Mouse (Mus musculus): ENCODE data around the gene Sox5.

Sox5 gene

DNA sequence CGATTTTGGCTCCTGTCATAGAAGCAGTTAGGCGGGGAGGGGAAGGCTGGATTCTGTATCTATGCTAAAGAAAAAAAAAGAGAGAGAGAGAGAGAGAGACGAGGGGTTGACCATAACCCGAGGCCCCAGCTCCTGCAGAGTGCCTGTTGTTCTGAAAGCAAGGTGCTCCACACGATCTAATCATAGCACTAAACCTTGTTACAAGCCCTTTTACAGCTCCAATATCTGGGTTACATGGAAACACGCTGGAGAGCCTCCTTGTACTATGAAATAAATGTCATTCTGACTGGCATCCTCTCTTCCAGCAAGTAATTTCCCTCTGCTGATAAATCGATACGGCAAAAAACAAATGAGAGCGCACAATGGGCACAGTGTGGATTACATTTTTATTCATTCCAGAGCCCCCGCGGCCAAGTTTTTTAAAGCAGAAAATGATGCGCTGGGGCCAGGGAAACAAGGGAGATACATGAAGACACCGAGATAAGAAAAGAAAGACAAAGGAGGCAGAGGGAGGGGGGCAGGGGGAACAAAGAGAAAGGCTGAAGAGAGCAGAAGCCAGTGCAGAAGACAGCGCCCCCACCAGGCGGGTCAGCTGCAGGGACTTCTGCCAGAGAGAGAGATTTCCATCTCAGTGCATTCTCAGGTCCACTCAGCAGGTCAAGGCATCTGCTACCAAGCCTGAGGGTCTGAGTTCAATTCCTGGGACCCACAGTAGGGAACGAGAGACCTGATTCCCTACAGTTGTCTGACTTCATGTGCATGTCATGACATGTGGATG lies 304.3 kb downstream of the Sox5 start:
- no peak for DNase-seq

- no peak for DNase-seq
These were observed 308.3 kb downstream of the Sox5 start for GRCm38 (mm10) chr6:144473437-144473836.

DNA sequence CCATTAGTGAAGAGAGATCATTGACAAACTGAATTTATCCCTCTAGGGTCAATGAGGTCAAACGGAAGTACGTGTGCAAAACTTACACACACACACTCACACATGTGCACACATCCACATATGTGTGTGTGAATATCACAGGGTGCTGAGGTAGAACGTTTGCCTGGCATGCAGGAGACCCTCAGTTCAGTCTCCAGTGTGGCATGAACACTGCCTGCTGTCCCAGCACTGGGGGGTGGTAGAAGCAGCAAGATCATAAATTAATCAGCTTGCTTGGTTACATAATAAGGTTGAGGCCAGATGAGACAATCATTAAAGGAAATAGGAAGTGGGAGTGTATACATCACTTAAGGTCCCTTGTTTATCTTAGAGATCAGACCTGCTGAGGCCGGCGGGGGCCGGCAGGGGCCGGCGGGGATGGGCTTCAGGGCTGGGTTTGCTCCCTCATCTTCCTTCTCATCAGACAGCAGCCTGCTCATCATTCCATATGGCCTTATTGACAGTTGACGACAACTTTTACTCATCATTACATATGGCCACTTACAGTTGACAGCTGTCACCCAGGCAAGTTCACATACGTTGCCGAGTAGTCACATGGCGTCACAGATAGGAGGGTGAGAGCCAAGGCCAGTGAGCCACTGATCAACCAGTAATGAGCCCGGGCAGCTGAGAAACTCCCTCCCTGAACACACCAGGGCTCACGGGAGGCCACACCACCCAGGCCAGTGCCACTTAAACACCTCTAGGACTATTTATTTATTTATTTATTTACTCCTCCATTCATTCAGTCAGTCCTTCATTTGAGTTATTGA lies 309.5 kb downstream of the Sox5 start:
- peak in 1 of 2 experiments; percentile 35 for DNase-seq

- no peak for DNase-seq
These were observed 315.1 kb downstream of the Sox5 start for GRCm38 (mm10) chr6:144466711-144467110.

- no peak for DNase-seq
These were observed 318.1 kb downstream of the Sox5 start for GRCm38 (mm10) chr6:144463691-144464090.

DNA sequence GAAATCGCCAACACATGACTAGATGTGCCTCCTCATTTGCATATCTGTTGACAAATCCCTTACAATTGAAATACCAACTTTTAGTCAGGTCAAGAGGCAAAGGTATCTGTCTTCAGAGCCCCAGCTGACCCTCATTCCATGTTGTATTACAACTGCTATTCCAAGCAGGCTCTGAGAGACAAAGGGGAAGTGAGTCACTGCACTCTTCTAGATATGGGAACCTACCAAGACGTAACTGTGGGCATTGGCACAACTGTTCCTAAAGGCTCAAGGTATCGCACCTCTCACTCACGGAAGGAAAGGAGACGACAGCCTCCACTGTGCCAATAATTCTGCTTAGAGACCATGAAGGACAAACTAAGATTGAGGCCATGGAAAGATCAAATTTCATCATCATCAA lies 318.5 kb downstream of the Sox5 start:
- no peak for DNase-seq

GRCm38 (mm10) chr6:144459486-144459885 lies 322.3 kb downstream of the Sox5 start:
- DNase-seq = no peak

GRCm38 (mm10) chr6:144457500-144457899 lies 324.3 kb downstream of the Sox5 start:
- DNase-seq = no peak

DNA sequence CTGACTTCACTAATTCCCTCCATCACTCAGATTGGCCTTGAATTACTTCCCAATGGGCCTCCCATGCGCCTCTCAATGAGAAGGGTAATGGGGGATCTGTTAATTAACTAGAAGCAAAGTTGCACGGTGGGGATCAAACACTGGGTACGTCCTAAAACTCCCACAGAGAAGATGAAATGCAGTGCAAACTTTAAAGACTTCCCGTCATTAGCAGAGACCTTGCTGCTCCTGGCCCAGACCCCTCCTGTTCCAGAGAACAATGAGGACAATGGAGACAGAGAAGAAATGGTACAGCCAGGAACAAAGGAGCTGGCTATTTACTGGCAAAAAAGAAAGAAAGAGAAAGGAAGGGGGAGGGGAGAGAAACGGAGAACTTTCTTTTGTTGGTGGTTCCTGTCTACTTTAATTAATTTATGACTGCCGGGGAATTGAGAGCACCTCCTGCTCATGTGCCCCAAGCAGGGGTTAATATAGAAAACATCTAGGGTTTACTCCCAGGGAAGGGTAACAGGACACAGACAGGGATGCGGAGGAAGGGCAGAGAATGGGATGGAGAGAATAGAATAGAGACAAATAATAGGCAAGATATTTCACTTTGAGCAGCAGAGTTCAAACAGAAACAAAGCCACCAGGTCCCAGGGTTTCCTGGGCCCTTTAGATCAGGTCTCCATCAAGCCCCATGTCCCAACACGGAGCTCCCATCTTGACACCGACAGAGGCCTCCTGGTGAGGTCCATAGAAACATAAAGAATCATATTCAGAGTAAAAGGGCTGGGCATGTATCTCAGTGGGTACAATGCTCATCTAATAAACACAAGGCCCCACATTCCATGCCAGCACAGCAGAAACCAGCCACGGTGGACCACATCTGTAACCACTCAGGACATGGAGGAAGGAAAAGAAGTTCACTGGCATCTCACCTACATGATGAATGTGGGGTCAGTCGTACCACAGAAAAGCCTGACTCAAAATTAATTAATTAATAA lies 327.2 kb downstream of the Sox5 start:
- no peak for DNase-seq

GRCm38 (mm10) chr6:144453605-144454004 lies 328.2 kb downstream of the Sox5 start:
- DNase-seq = no peak

- no peak for DNase-seq
These were observed 328.6 kb downstream of the Sox5 start for GRCm38 (mm10) chr6:144453147-144453546.

DNA sequence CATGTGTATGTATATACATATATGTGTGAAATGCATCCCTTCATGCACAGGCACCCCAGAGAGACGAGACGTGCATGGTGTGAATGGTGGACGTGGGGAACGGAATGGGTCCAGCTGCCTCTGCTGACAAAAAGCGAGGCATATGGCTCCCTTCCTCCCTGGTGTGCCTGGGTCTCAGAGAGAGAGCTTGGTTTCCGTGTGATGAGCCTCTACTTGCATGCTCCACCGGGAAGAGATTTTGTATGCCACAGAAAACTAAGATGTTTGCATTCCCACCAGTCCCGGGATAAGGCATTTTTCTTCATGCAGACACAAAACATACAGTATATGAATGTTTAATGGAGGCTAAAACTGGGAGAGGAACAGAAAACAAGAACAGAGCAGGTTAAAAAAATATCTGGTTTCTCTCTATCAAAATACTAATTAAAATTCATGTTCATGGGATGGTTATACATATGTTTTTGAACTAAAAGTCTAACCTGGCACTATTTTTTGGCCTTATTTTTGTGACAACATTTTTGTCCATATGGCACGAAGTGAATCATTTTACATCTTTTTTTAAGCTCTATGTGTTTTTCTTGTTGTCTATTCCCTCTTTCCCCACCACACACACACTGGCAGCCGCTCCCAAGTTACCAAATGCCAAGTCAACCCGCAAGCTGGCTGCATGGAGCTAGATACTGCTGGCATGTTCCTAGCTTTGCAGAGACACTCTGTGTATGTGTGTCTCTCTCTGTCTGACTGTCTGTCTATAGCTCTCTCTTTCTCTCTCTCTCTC lies 329.4 kb downstream of the Sox5 start:
- DNase-seq = no peak

GRCm38 (mm10) chr6:144451631-144452030 lies 330.1 kb downstream of the Sox5 start:
- DNase-seq = no peak

- no peak for DNase-seq
These were observed 335.9 kb downstream of the Sox5 start for GRCm38 (mm10) chr6:144445761-144446373.

GRCm38 (mm10) chr6:144444367-144444766 lies 337.4 kb downstream of the Sox5 start:
- DNase-seq = no peak

- DNase-seq = no peak
These were observed 338.1 kb downstream of the Sox5 start for GRCm38 (mm10) chr6:144443681-144444080.

GRCm38 (mm10) chr6:144429276-144429675 lies 352.5 kb downstream of the Sox5 start:
- DNase-seq = no peak

DNA sequence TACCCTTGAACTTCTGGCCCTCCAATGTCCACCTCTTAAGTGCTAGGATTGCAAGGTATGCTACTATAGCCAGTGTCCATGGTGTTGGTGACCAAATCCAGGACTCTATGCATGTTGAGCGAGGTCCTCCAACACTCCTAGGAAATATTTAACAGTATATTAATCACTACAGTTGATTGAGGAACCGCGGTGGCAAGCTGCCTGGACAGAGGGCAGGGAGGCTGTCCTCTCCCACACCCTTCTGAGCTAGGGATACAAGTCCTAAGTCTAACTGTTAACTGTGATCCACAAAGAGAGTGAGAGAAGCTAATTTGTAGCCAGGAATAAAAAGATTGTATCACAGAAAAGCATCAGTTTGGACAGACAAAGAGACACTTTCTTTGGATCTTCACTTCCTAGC lies 373.7 kb downstream of the Sox5 start:
- DNase-seq = no peak

DNA sequence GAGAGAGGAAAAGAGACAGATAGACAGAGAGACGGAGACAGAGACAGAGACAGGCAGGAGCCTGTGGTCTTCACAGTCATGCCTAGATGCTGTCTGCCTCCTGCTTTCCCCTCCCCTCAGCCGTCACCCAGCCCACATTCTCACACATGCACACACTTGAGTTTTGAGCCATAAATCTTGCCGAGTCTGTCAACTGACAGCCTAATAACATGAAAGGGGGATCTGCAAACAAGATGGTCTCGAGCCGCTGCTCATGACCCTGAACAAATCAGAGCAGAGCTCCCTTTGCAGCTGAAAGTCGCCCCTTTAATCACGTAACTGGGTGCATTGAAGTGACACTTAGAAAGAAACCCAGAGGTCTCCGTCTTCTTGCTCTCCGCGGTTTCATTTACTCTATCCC lies 383.7 kb downstream of the Sox5 start:
- DNase-seq = no peak

DNA sequence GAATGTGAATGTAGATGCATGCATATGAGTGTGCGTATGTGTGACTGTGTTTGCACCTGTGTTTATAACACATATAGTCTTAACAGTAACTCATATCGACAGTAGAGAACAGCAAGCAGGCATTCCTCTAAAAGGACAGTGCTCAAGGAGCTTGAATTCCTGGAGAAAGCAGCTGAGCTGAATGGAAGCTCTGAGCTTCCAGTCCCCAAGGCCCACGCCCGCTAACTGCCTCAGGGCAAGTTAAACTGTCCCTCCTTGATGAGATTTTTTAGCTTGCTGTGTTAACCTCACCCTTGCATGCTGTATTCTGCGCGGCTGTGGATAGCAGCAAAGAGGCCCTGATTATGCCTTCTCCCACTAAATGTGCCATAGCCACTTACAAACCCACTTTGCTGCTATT lies 388.6 kb downstream of the Sox5 start:
- no peak for DNase-seq

DNA sequence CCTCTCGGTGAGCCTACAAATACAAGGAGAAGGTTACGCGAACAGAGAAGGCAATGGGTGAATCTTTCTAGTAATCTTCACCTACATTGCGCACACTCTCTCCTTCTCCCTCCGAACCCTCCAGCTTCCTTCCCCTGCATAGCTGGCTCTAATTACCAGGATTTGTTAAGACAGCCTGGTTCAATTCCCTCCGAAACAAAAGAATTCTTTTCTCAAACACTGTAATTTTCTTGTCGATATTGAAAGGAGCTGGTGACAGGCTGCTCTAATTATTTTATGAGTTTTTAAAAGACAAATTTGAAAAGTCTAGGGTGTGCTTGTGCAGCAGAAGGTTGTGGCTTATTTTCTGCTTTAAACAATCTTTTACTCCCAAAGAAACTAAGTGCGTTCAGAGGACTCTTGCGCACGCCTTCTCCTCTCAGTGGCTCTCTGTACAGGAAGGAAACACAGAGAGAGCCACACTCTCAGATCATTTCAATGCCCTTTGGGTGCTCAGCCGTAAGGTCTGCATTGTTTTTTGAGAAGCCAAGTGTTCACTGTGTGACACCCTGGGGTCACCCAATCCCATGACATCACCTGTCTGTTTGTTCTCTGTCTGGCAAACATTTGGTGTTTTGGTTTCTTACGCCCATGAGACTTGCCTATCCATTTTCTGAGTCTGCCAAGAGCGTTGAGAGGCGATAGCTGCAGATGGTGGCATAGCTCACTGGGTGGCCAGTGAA lies 392.3 kb downstream of the Sox5 start:
- no peak for DNase-seq
